Mouse (Mus musculus) adrenal gland, adult 2 months (tissue): ENCODE measurements around the gene Vac14. TPM values are rescaled to one million over a fixed set of nuclear protein-coding genes. Genes with fewer than 3 reads are reported as not detected.

Source experiments
- DNase-seq: peaks from one replicate; pipeline ENCODE4 v3.0.0; 2021
- polyA plus RNA-seq: library from polyadenylated mRNA; depleted of rRNA; stranded (reverse); fragments of >200 nt; gene quantifications from 2 replicates; pipeline ENCODE4 v1.2.3, GENCODE M21; 2012
- total RNA-seq, 2 experiments: library from RNA; stranded (reverse); gene quantifications; 2 replicates each; pipeline ENCODE4 v1.2.3; 2021

Gene Vac14
- total and polyA plus RNA-seq, 3 experiments = 29.8 to 47.0 (median 37.5) TPM

DNA sequence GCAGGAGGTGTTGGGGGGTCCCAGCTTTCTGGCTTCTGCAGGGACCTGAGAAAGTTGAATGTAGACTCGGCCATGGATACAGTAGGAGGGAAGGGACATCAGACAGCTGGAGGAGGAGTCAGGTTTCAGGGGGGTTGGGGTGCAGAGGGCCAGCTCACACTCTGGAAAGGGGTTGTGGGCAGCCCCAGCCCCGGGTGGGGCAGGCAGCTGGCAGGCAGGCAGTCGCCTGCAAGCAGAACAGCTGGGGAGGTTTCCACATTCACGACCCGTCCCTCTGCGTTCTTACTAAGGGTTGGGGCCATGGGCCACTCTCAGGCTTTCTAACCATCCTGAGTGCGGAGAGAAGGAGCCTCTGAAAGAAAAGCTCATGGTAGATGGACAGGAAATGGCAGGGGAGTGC lies 98.7 kb downstream of the Vac14 start:
- no peak for DNase-seq

DNA sequence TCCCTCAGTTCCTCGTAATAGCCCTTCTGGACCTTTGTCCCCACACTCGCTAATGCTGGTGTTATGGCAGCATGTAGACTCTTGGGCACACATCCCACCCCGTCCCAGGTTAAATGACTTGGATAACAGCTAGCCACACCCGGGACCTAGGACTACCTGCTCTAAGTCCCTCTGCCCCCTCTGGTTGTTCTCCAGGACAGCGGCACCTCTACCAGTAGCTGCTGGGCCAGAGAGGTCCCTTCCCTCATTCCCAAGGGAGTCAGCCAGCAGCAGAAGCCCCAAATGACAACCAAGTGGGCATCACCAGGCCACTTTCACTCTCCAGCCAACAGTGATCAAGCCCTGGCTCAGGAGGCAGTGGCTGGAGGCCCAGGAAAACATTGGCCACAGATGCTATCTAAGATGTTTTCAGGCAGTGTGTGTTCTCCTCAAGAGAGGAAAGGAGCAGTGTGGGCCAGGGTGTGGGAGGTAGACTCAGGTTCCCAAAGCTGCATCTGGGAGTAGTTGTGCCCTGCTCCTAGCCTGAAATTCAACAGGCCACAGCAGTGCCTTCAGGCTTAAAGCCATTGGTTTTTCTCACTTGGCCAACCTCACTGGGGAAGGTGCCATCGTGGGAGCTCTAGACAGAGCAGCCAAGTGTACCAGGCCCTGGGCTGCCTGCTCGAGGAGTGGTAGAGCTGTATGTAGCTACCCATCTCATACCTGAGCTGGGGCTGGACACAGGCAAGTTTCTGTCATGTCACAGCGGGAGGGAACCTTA lies 100.0 kb downstream of the Vac14 start:
- no peak for DNase-seq

DNA sequence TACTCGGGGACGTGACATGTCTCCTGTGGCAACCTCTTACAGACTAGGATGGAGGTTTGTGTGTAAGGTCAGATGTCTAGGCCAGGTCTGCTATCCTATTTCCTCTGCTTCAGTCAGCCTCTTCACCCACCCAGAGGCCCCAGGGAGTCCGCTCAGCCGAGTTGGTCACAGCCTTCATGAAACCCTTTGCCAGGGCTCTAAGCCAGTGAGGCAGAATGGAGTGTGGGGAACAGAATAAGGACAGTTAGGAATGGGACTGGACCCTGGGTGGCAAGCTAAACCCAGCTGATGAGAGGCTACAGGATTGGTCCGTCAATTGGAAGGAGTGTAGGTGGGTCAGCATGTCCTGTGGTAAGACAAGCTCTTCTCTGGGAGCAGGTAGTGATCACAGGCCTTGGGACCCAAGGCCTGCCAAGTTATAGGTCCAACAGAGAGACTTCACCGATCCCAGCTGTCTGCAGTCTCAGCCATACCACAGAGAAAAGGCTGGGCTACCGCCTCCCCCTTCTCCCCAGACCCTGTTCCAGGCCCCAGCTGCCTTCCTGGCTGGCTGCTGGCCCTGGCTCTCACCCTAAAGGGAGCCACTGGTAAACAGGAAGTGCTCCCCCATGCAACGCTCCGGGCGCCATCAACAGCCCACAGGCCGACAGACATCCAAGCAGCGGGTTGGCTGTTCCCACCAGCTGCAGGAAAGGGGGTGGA lies 100.7 kb downstream of the Vac14 start:
- DNase-seq = peak; percentile 39

DNA sequence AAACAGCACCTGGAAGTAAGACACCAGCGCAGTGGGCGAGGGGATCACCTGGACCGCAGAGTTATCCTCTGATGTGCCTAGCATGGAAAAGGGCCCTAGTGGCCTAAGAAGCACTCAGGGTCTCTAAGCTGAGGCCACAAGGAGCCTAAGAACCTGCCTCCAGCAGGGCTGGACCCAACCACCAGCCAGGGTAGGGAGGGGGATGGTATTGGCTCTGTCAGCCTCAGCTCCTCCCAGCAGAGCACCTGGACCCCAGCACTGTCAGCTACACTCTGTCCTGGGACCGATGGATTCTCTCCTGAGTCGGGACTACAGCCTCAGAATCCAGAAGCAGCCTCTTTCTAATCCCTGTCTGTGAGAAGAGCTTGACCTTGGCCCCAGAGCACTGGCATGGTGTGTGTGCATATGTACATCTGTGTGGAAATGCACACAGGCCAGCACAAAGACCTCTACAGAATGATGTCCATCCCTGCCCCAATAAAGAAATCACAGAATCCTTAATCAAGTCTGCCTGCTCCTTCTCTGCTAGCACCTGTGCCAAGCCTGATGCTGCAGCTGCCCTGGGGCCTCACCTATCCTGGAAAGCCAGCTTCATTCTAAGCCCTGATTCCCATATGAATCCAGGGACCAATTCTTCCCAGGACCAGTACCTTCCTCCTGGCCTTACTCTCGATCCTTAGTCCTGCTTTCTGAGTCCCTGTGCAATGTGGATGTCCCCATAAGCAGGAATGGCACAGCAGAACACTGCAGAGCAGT lies 101.7 kb downstream of the Vac14 start:
- DNase-seq = no peak

DNA sequence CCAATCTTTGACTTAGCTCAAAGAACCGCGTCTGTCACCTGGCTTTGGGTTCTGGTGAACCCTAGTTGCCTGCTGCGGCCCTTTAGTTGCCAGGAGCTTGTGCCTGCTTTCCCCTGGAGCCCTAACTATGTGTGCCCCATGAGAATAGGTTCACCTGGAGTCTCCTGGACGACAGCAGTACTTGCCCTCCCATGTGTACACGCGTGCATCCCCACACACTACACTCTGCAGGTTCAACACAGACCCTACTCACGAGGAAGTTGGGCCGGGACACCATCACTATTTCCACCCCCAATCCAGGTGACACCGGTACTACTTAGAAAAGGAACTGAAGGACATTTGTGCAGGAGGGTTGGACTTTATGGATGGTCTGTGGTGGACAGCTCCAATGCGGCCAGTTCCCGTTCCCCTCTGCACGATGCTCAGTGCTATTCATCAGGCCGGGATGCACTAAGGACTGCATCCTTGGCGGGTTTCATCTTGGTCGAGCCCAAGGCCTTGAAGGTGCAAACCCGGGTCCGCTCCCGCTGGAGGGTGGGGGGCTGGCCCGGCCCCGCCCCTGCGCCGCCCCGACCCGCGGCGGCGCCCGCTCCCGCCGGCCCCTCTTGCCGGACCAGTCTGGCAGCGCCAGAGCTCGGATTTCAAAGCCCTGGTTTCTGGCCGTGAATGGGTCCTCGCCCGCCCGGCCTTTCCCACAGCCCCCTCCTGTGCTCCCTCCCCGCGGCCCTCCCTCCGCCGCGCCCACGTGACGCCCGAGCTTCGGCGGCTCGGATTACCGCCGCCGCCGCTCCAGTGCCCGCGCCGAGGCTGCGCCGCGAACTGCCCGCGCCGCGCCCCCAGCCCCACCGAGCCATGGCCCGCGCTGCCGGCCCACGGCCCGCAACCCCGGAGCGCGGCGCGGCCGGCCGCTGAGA lies 102.6 kb downstream of the Vac14 start, which contains the start of gene Mtss1l:
Gene Mtss1l (plus strand): TSS at position 792 of the 914 bp plus-strand sequence.
- peak; percentile 88 for DNase-seq

DNA sequence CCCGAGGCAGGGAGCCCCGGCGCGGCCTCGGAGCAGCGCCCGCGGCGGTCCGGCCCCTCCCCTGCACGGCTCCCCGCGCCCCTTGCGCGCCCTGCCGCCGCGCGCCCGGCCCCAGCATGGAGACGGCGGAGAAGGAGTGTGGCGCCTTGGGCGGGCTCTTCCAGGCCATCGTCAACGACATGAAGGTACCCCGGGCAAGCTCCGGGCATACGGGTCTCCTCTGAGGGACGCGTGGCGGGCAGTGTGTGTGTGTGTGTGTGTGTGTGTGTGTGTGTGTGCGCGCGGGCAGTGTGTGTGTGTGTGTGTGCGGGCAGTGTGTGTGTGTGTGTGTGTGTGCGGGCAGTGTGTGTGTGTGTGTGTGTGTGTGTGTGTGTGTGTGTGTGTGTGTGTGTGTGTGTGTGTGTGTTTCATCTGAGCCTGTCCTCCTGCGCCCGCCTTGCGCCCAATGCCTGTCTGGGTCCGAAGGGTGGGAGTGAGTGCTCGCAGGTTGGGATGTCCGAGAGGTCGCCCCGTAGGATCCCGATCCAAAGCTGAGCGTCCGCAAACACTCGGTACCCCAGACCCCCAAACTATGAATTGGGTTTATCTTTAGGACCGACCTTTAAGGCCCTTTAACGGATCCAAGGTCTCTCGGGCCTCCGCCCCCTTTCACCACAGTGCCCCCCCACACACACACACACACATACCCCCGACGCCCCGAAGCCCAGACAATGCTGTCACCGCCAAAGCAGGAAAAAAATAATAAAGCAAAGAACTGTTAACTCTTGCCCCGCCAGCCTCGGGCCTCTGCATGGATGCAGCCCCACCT lies 103.4 kb downstream of the Vac14 start:
- peak; percentile 31 for DNase-seq

DNA sequence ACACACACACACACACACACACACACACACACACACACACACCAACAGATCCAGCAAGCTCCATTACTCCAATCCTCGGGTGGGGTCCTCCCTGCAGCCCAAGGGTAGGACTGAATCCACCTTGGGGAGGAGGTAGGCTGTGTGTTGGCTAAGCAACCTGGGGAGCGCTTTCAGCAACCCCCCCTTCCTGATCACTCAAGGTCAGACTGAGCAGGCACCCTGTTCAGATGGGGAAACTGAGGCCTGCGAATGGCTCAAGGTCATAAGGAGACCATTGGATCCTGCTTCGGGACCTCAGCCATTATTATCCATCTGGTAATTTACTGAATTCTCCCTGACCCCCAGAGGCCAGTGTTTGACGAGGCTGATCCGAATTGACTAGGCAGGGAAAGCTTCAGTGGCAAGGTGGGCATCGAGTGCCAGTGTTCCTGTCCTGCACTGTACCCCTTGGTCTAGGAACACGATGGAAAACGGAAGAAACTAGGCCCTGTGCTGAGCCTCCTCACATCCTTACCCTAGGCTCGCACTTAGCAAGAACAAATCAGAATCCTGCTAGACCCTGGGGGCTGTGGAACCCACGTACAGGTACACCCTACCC lies 104.1 kb downstream of the Vac14 start:
- DNase-seq = no peak

DNA sequence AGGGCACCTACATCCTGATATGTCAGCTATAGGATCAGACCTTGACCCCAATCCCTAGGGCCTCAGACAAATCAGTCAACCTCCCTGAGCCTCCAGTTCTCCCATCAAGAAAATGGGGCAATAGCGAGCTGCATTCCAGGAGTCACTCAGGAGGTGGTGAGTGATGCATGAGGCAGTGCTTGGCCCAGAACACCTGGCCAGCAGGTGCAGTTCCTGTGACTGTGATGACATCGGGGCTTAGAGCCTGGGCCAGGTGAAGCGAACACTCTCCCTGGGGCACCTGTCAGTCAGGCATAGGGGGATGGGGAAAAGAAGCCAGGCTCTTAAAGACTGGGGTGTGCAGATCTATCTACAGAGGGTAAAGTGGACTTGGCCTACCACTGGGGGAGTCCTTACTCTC lies 106.1 kb downstream of the Vac14 start:
- DNase-seq = no peak

DNA sequence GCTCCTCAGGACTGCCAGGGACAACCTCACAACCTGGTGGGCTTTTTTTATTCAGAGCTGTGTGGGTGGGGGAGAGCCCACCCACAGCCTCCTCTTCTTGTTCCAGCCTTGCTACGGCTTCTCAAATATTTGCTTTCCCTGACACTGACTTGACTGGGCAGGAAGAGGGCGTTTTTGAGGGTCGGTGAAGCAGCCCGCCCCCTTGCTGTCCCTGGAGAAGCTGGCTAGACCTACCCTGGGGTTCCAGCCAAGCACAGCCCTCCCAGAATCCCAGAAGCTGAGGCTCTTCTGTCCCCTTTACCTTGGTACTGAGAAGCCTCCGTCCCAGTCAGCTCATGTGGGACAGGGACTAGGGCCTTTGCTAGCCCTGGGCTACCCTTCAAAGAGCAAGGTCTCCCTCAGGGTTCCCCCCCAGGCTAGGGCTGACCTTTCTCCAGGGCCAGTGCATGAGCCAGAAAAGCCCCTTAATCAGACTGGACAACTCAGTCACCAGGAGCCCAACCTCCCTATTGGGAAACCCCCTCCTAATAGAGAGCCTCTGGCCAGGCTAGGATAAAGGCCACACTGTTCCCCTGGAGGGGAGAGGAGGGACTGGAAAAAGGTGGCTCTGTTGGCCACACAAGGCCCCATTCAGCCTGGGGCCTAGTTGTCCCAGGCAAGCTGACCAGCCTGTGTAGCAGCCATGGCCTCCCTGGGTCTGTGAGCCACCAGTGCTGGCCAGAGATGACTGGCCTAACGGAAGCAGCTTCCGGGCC lies 106.9 kb downstream of the Vac14 start:
- peak; percentile 46 for DNase-seq

DNA sequence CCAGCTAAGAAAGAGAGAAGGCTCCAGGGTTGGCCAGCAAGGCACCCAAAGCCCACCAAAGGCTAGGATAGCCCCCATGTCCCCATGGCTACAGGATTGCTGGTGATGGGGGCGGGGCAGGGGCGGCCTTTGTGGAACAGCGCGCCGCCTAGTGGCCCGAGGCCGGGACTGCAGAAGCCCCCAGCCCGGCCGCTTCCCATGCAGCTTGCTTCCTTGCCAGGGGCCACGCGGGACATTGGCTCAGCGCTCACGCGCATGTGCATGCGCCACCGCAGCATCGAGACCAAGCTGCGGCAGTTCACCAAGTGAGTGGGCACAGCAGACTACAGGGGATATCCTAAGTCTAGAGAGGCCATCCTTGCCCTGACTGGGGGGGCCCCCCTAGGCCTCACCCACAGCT lies 108.5 kb downstream of the Vac14 start:
- DNase-seq = peak; percentile 57

DNA sequence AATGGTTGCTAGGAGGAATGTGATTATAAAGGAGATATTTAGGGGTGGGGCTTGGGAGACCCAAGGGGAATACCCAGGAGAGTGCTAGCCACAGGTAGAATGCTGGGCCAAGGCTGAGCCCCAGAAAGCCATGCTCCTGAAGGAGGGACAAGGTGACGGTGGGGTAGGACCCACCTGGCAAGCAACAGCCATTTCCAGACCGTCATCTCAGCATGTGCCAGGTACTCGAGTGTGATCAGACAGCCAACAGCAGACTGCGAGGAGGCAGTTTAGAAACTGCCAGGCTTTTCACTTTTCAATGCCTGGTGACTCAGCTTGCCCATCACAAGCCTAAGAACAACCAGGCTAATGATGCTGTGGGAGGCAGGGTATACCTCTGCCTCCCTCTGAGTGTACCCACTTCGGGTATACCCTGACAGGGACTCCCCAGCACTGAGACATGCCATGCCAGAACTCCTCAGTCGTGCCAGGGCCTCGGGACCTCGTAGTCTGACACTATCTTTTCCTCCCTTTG lies 113.0 kb downstream of the Vac14 start:
- DNase-seq = no peak

DNA sequence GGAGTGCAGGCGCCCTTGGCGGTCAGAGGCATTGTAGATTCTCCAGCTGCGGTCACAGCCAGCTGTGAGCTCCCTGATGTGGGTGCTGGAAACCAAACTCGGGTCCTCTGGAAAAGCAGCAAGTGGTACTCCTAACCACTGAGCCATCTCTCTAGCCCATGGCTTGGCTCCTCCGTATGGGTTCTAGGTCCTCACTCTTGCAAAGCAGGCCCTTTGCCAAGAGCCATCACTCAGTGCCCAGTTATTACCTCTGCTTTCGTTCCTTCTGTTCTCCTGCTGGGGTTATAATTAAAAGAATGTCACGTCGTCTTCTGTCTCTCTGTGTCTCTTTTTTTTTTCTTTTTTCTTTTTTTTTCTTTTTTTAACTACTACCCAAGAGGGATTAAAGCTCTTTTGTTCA lies 114.7 kb downstream of the Vac14 start:
- DNase-seq = no peak

DNA sequence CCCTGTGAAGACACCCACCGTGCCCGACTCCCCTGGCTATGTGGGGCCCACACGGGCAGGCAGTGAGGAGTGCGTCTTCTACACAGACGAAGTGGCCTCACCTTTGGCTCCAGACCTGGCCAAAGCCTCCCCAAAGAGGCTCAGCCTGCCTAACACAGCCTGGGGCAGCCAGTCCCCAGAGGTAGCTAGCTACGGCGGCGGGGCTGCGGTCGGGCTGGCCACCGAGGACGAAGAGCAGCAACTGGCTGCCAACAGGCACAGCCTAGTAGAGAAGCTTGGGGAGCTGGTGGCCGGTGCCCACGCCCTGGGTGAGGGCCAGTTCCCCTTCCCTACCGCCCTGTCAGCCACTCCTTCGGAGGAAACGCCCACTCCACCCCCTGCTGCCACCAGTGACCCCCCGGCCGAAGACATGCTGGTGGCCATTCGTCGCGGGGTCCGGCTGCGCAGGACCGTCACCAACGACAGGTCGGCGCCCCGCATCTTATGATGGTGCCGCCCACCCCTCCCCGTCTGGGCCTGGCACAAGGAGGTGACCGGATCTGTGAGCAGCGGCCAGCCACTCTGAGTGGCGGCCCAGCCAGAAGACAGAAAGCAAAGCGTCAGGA lies 120.3 kb downstream of the Vac14 start:
- DNase-seq = no peak

DNA sequence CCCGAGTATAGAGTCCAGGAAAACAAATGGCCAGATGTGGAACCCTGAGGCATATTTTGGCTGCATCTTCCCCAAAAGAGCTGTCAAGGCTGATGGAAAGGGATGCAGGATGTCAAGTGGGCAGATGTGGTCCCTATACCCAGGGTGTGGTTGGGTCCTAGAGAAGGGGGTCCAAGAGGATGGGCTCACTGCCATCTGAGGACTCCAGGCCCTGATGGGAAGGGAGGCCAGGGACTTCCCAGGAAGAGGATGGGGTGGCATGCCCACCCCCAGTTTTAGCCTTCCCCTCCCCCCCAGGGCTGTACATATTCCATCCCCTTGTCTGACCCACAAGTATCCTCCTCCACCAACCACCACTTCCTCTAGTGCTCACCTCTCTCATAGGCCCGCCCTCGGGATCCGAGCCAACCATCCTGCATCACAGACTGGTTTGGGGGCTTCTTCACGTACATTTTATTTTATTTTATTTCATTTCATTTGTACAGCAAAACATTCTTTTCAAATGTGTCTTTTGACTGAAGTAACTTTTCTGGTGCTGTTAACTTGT lies 122.3 kb downstream of the Vac14 start:
- DNase-seq = no peak

DNA sequence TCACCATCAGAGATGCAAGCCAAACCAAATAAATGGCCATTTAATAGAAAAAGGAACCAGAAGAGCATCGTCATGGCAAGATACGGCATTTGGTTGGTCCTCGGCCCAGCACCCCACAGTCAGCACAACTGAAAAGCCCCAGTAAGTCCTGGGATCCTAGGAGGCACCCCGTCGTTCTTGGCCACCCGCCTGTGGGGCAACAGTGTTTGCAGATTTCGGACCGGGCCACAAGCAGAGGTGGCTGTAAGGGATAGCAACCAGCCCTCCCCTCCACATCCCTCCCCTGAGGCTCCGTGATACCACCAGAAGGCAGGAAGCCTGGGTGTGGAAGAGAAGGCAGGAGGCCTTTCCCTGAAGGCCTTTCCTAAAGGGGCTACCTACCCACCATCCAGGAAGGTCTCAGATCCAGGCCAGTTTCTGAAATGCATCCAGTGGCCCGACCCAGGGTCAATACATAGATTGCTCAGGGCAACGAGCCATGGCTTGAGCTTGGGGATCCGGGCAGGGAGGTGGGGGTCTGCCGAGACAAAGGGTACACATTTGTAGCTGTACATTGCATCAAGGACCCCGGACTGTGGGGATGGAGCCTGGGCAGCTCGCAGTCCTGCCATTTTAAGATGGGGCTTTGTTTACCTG lies 123.5 kb downstream of the Vac14 start:
- no peak for DNase-seq

DNA sequence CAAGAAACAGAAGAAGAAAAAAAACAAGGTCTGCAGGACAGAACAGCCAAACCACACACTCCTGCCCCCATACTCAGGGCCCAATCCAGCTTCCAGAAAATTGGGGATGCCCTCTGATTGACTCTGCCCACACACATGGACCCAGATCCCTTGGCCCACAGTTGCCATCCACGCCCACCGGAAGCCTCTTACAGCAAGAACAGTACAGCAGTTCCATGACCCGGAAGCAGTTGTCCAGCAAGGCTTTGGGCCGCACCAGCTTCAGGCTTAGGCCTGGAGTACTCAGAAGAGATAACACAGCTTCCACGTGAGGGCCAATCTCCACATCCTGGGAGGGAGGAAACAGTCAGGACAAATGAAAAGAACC lies 124.0 kb downstream of the Vac14 start:
- no peak for DNase-seq

DNA sequence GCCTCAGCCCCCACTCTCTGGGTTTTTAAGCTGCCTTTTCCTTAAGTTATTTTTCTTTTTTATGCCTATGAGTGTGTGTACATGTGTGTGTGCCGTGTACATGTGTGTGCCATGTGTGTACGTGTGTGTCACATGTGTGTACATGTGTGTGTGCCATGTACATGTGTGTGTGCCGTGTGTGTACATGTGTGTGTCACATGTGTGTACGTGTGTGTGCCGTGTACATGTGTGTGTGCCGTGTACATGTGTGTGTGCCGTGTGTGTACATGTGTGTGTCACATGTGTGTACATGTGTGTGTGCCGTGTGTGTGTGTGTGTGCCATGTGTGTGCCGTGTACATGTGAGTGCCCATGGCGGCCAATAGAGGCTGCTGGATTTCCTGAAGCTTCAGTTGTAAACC lies 126.8 kb downstream of the Vac14 start:
- DNase-seq = no peak

DNA sequence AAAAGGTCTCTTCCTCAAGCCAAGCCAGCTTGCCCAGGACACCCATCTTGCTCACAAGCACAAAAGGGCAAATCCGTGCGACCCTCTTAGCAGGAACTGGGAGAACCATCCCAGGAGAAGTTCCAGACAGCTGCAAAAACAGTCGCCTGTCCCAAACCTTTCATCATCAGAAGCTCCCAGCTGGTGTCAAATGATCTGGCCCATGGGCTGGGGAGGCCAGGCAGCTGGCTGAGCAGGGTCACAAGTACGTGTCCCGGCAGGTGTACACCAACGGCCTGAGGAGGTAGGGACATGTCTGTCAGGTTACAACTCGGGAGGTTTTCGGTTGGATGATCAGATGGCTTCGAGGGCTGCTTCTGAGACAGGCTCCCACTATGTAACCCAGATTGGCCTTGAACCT lies 128.3 kb downstream of the Vac14 start:
- DNase-seq = no peak
